Mouse (Mus musculus) embryonic facial prominence, embryonic 11.5 days (tissue): ENCODE measurements at regions not wholly inside any gene's neighbourhood (a gene's known extent, or its start where the extent isn't known, plus 50 kb on each side); places are given as distances from the start of the nearest gene placed in this dataset.

ENCODE experiments used
- ATAC-seq: fragments of 200-750 bp; cut with Nextera tagmentation; replicated peaks from 2 replicates; pipeline ENCODE4 v1.8.0; 2017; ENCODE audit warnings: low read depth; ENCODE audit not compliant: insufficient number of reproducible peaks, low FRiP score, low TSS enrichment
- DNase-seq: peaks from one replicate; pipeline ENCODE4 v3.0.0-alpha.2; 2015; ENCODE audit warnings: low spot score
- H3K27ac ChIP-seq: fragments of 300-500 bp; sonication (generic); replicated peaks from 2 replicates; pipeline ENCODE4 v1.5.1; 2014; ENCODE audit warnings: mild to moderate bottlenecking, low read depth, low read length, control low read depth
- H3K27me3 ChIP-seq: fragments of 300-500 bp; sonication (generic); 2 replicates; pipeline ENCODE4 v1.6.1; 2014; ENCODE audit warnings: mild to moderate bottlenecking, low read length, moderate library complexity, mixed read lengths; ENCODE audit not compliant: control insufficient read depth, insufficient read depth
- H3K36me3 ChIP-seq: fragments of 300-500 bp; sonication (generic); replicated peaks from 2 replicates; pipeline ENCODE4 v1.6.1; 2014; ENCODE audit warnings: low read depth, mild to moderate bottlenecking, low read length, moderate library complexity, mixed read lengths; ENCODE audit not compliant: control insufficient read depth, insufficient read depth
- H3K4me1 ChIP-seq: fragments of 300-500 bp; sonication (generic); 2 replicates; pipeline ENCODE4 v1.6.1; 2014; ENCODE audit warnings: low read length, mixed read lengths; ENCODE audit not compliant: control insufficient read depth, insufficient read depth
- H3K4me2 ChIP-seq: fragments of 300-500 bp; sonication (generic); 2 replicates; pipeline ENCODE4 v1.6.1; 2014; ENCODE audit warnings: low read depth, mild to moderate bottlenecking, control low read depth, low read length, moderate library complexity
- H3K4me3 ChIP-seq: fragments of 300-500 bp; sonication (generic); 2 replicates; pipeline ENCODE4 v1.5.1; 2014; ENCODE audit warnings: low read depth, low read length, control low read depth
- H3K9ac ChIP-seq: fragments of 300-500 bp; sonication (generic); replicated peaks from 2 replicates; pipeline ENCODE4 v1.6.1; 2014; ENCODE audit warnings: mild to moderate bottlenecking, control low read depth, low read length
- H3K9me3 ChIP-seq: fragments of 300-500 bp; sonication (generic); replicated peaks from 2 replicates; pipeline ENCODE4 v1.6.1; 2016; ENCODE audit warnings: mild to moderate bottlenecking, low read length, inconsistent platforms, mixed read lengths; ENCODE audit not compliant: control insufficient read depth
- WGBS: fragments of 180-500 bp; shearing (Covaris S2); extraction: QIAGEN DNeasy Blood & Tissue Kit; methylation state at CpG from one replicate; pipeline ENCODE4 v1.1.7; 2014; 5-methylcytosine and 5-hydroxymethylcytosine counted together

DNA sequence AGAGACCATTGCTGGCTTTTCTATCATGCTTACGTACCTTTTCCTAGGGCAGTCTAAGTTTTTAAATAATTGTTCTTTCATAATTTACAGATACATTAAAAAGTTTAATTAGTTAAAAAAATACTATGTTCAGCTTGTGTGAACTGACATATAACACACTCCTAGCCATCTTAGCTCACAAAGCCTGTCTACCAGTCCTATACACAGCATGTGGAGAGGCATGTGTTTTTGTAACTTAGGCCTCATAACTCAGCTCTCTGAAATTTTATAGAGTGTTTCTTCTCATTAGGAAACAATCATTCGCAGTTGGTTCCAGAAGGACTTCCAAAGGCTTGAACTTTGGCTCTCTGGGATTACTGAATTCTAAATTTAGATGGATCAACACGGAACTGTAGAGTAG is 76.3 kb downstream of the Tnfsf18 start:
- 65% methylated on average over 3 of the region's 3 CpGs for WGBS
- DNase-seq (no peak), ATAC-seq (no peak)
- no peaks in the 10 kb centered on the region for H3K36me3 ChIP-seq
- H3K4me1 ChIP-seq = no peaks in the 10 kb centered on the region
- H3K9ac ChIP-seq = no peak overlapping the region
- no peak overlapping the region for H3K4me2 ChIP-seq
- no peaks in the 10 kb centered on the region for H3K9me3 ChIP-seq
- H3K27me3 ChIP-seq = no peaks in the 10 kb centered on the region
- no peak overlapping the region for H3K27ac ChIP-seq
- no peak overlapping the region for H3K4me3 ChIP-seq

DNA sequence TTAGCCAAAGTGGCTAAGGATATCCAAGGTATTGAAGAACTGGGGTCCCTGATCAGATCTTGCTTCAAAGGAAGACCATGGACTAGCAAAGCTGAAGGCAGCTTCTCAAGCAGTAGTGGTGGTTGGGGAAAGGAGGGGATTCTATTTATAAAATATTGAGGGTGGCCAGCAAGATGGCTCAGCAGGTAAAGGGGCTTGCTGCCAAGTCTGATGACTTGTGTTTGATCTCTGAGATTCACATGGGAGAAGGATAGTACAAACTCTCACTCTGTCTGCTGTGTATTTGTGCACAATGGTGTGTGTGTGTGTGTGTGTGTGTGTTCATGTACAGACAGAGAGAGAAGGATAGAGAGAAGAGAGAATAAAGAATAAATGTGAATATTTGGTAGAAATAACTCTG is 73.4 kb downstream of the Tnfsf18 start:
- ATAC-seq (no peak), DNase-seq (no peak)
- Histone ChIP-seq H3K4me3 (no peak overlapping the region), H3K27me3 (no peaks in the 10 kb centered on the region), H3K9ac (no peak overlapping the region), H3K4me1 (no peaks in the 10 kb centered on the region), H3K27ac (no peak overlapping the region), H3K36me3 (no peaks in the 10 kb centered on the region), H3K9me3 (no peaks in the 10 kb centered on the region), H3K4me2 (no peak overlapping the region)

- ATAC-seq (no peak), DNase-seq (no peak)
- H3K36me3 ChIP-seq = no peaks in the 10 kb centered on the region
- no peaks in the 10 kb centered on the region for H3K4me1 ChIP-seq
- no peaks in the 10 kb centered on the region for H3K27me3 ChIP-seq
- 57% methylated on average over 3 of the region's 3 CpGs for WGBS
- H3K4me2 ChIP-seq = no peak overlapping the region
- H3K4me3 ChIP-seq = no peak overlapping the region
- no peak overlapping the region for H3K27ac ChIP-seq
- no peak overlapping the region for H3K9ac ChIP-seq
- no peaks in the 10 kb centered on the region for H3K9me3 ChIP-seq
Observed at GRCm38 (mm10) chr1:161560368-161560767, 65.9 kb downstream of the Tnfsf18 start.
